Mouse (Mus musculus) ovary, adult 18-20 months (tissue): Measurements from ENCODE around the gene Baiap2l1.
A peak's percentile ranks its signal among the peaks of the same experiment; 100 is the strongest.

Experiments
- DNase-seq: peaks from one replicate; pipeline ENCODE4 v3.0.0; 2022; ENCODE audit warnings: low spot score, mixed read lengths

Gene Baiap2l1

GRCm38 (mm10) chr5:144223899-144224816, 133.8 kb downstream of the Baiap2l1 start:
- DNase-seq: no peak

GRCm38 (mm10) chr5:144223503-144223862, 134.4 kb downstream of the Baiap2l1 start, which contains the start of gene Tecpr1:
Gene Tecpr1, minus strand, starts transcription at chr5:144223615.
- DNase-seq: peak; percentile 92

GRCm38 (mm10) chr5:144222811-144223502, 135.0 kb downstream of the Baiap2l1 start:
- no peak for DNase-seq

DNA sequence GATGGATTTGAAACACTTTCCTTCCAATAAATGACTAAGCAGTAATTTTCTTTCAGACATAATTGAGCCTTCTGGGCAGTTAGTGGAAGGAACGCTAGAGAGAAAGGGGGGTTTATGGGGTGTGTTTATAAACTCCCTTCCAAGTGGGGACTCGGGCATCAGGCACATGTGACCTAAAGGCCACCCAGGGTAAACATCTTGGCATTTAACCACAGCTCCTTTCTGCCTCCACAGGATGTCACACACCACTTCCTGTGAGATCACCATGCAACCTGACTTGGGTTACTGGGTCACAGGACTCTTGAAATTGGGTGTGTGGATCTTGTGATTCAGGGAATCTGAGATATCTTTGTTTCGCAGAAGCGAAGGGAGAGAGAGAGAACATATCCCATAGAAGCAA, 136.6 kb downstream of the Baiap2l1 start:
- DNase-seq: no peak

GRCm38 (mm10) chr5:144219936-144220335, 138.0 kb downstream of the Baiap2l1 start:
- DNase-seq: no peak

DNA sequence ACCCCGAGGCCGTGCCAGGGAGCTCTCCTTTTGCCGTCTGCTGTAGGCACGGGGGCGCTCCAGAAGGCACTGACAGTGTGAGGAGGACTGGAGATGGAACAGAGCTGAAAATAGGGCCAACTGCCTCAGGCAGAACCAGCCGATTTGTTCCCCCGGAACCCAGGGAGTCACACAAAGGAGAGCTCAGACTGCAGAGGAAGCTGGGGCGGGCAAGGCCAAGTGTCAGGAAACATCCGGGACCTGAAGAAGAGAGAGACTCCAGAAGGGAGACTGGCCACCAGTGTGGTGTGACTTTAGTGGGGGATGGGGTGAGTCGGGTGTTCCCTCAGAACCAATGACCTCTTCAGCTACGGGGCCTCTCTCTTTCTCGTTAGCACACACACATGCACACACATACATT, 138.6 kb downstream of the Baiap2l1 start:
- no peak for DNase-seq

GRCm38 (mm10) chr5:144218061-144218460, 139.9 kb downstream of the Baiap2l1 start:
- no peak for DNase-seq

DNA sequence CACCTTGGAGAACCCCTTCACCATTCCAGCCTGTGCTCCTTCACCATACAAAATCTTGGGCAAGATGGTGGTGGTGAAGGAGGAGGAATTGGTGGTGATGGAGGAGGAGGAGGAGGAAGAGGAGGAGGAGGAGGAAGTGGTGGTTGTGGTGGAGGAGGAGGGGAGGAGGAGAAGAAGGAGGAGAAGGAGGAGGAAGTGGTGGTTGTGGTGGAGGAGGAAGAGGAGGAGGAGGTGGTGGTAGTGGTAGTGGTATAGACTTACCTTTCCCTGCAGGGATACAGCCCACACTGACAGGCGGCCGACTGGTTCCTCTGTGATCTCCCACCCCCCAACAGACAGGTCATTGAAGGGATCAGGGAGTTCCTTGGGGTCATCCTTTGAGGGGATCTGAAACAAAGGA, 141.9 kb downstream of the Baiap2l1 start:
- DNase-seq: no peak
